Mouse (Mus musculus): ENCODE results near the gene Cltc.
A peak's percentile ranks its signal among the peaks of the same experiment; 100 is the strongest.
"Not testable (repeated sequence)": the region's sequence is repeated elsewhere in the genome, so short reads cannot be mapped to it uniquely, and the experiment has no call there.

Gene Cltc

GRCm38 (mm10) chr11:86757480-86758371, at the start of gene Cltc:
TSS of gene Cltc (minus strand) at chr11:86757565.
- peak; percentile 90 to 92 for DNase-seq

DNA sequence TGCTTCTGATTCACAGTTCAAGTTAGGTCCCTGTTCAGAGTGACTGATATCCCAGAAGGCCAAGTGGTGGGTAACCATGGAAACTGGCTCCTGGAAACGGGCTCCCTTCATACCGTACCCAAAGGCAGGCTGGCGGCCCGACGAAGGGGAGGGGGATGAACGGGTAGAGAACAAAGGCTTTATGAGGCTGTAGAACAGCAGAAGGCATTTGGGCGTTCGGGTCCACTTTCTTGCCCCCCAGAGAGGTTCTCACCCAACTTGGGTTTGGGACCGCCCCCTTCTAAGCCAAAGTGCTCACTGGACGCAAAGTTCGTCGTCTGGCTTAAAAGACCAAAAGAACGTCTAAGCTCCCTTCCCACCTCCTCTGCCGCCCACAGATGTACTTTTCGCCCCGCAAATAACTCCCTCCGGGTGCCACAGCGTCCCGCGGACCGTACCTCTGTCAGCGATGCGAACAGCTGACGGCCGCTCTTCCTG, 49.7 kb upstream of the Cltc start:
- DNase-seq = no peak

DNA sequence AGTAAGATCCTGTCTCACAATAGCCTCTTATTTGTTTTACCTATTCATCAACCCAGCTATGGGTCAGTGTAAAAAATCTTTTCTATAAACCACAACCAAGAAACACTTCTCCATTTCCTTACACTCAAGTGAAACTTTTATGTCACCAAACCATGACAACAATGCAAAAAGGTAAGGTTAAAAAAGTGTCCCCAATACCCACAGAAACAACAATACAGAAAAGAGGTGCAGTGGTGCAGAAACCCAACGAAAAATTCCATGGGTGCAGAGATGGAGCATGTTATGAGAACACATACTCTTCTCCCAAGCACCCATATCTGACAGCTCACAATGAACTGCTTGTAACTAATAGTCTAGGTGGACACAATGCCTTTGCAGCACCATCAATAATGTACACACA, 36.8 kb upstream of the Cltc start:
- peak in 1 of 2 experiments; percentile 28 for DNase-seq

- DNase-seq = not testable (repeated sequence)
Observed at GRCm38 (mm10) chr11:86787436-86787835, 30.1 kb upstream of the Cltc start.

DNA sequence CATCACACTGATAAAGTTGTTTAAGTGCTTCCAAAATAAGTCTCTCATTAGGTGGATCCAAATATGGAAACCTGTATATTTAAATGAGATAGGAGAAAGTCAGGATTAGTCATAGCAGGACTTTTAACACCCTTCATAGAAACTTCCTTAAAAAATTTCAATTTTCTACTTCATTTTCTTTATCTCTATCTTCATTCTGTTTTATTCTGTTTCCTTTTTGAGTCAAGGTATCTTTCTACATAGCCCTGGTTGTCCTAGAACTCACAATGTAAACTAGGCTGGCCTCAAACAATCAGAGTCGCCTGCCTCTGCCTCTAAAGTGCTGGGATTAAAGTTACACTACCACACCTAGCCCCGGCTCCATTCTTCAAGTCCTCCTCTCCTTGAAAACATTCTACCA, 28.4 kb upstream of the Cltc start:
- no peak for DNase-seq

DNA sequence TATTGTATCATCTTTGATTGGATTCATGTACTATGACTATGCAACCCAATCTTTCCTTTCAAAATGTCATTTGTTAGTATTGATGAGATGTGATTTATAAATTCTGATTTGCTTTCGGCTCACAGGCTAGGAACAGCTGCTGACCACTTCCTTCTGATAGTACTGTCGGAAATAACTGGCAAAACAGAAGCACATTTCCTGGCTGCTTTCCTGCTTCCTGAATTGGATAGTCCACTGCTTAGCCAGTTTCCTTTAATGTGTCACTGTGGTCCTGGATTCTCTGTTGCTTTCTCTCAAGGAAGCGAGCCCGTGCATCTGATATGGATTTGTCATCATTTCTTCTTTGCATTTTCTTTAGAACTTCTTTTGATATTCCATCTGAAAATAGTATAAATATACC, 12.5 kb upstream of the Cltc start:
- no peak for DNase-seq

GRCm38 (mm10) chr11:86764501-86764900, 7.1 kb upstream of the Cltc start:
- no peak for DNase-seq

DNA sequence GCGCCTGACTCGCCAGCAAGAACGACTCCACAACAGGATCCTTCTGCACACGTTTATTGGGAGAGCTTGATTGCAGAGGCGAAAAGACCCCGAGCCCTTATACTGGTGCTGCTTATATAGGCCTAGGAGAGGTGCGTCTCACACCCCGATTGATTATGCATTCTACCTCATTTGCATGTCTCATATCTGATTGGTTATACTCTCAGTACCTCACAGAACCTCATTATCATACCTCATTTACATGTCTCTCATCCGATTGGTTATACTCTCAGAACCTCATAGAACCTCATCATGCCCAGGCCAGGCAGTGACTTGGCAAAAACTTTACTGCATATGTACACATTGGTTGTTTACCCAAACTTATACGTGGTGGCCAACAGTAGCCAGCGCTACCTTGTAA, 5.8 kb upstream of the Cltc start:
- DNase-seq = not testable (repeated sequence)

DNA sequence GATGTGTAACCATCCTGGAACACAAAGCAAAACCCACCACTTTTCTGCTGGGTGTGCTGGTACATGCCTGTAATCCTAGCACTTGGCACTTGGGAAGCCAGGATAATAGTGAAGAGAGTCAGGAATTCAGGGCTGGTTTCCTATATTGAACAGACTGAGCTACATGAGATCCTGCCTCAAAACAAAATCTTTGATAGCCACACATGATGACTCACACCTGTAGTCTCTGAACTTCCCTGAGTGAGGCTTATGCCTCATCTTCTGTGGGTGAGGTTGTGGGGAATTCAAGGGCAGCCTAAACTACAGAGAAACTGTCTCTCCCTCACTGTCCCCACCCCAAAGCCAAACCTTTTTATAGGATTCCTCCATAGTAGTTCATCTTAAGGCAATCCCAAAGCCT, 3.0 kb upstream of the Cltc start:
- no peak for DNase-seq

- no peak for DNase-seq
Observed at GRCm38 (mm10) chr11:86759886-86760285, 2.5 kb upstream of the Cltc start.

DNA sequence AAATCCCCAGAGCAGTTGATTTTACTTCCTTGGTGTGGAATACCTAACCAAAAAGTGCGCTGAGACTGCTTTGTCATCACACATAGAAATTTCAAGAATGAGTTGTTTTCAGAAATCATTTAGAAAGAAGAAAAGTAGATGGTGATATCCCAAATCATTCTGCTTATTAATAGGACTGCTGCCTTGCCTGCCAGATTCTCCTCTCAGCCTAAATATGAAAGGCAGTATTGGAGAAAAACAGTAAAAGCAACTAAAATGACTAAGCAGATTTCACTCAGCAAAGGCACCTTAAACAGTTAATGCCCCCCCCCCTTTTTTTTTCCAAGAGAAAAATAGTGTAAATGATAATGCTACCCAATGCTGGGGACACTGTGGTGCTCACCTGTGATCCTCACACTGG, 1.9 kb upstream of the Cltc start:
- no peak for DNase-seq

DNA sequence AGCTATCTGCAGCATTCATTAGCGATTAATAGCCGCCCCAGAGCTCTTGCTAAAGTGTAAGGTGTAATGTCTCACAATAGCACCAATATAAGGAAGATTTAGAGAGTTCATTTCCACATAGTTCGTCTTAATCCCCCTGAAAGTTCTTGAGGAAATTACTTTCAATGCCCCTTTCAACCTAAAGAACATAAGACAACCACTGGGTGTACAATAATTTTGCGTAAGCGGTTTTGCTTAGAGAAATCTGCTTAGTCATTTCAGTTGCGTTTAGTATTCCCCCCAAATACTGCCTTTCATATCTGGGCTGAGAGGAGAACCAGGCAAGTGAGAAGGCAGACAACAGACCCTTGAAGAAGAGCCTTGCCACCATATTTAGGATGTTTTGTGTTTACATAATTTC, 1.2 kb upstream of the Cltc start:
- DNase-seq = no peak

DNA sequence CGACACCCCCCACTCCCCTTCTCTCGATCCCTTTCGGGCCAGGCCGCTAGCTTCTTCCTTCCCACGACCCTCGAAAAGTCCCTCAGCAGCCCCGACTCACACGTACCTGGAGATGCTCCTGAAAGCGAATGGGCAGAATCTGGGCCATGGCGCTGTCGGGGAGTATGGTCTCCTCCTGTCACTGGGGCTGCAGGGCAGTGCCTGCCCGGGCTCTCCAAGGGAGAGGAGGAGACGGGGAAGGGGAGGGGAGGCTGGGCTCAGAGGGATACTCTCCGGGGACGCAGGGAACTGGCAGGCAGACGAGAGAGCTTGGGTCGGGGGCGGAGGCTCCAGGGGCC, 254 bp downstream of the Cltc start:
- DNase-seq = no peak

DNA sequence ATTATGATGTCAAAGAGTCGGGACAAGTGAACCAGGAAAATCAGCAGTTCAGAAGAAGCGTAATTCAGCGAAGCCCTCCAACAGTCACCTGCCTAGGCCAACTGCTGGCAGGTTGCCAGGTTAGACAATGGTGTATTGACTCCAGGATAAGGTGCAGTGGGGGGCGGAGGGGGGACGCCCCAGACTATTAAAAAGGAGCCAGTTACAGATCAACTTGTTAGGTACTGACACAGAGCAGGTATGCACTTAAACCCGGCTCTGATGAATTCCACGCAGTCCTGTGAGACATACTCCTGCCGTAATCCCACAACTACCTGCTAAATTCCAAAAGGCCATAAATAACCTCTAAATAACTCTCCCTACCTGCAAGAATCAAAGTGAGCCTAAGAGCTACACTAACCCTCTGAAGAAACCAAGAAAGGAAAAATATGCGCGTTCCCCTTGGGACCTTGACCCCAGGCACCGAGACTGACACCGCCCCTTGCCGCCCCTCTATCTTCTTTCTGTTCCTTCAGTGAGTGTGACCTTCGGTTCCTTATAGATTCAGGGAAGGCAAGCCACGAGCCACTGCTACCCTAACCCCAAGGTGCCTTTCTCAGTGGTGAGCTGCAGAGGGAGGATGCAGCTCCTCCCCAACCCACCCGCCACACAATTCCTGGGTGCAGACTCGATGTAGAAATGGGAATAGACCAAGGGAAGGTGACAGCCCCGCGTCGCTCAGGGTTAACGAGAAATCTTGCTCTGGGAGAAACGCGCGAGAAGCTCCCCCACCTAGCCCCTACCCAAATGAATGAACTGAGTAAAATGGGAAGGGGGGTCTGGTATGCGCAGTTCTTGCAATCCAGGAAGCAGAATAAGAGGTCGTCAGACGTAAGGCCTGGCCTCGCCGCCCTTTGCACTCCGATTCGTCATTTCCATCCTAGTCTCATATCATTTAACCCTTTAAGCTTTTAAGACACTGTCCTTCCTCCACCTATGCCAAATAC, 916 bp downstream of the Cltc start:
- DNase-seq = peak; percentile 19 to 44

GRCm38 (mm10) chr11:86752404-86752803, 5.0 kb downstream of the Cltc start:
- DNase-seq = no peak

- DNase-seq = no peak
Observed at GRCm38 (mm10) chr11:86751010-86751409, 6.4 kb downstream of the Cltc start.

GRCm38 (mm10) chr11:86749776-86750423, 7.5 kb downstream of the Cltc start:
- DNase-seq = no peak

GRCm38 (mm10) chr11:86745634-86746404, 11.5 kb downstream of the Cltc start:
- DNase-seq = no peak

- DNase-seq = no peak
Observed at GRCm38 (mm10) chr11:86742605-86743004, 14.8 kb downstream of the Cltc start.

- no peak for DNase-seq
Observed at GRCm38 (mm10) chr11:86741505-86741904, 15.9 kb downstream of the Cltc start.

DNA sequence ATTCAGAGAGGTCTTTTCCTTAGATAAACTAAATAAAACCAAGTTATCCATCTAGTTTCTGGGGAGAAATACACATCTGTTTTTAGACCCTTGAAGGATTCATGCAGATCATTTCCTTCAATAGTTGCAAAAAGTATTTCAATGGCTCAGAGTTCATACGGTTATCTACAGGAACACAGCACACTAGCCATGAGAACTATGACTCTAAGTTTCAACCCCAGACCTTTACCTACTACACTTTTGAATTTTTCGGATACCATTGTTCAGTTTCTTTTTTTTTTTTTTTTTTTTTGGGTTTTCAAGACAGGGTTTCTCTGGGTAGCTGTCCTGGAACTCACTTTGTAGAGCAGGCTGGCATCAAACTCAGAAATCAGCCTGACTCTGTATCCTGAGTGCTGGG, 17.9 kb downstream of the Cltc start:
- DNase-seq = no peak

GRCm38 (mm10) chr11:86738956-86739355, 18.4 kb downstream of the Cltc start:
- no peak for DNase-seq

Measured in spleen, adult 18-20 months (tissue).